Mouse (Mus musculus): ENCODE measurements around the gene Obscn. TPM values are rescaled to one million over a fixed set of nuclear protein-coding genes. Genes with fewer than 3 reads are reported as not detected.

The Obscn gene
- polyA plus RNA-seq, 1 experiment = not detected

DNA sequence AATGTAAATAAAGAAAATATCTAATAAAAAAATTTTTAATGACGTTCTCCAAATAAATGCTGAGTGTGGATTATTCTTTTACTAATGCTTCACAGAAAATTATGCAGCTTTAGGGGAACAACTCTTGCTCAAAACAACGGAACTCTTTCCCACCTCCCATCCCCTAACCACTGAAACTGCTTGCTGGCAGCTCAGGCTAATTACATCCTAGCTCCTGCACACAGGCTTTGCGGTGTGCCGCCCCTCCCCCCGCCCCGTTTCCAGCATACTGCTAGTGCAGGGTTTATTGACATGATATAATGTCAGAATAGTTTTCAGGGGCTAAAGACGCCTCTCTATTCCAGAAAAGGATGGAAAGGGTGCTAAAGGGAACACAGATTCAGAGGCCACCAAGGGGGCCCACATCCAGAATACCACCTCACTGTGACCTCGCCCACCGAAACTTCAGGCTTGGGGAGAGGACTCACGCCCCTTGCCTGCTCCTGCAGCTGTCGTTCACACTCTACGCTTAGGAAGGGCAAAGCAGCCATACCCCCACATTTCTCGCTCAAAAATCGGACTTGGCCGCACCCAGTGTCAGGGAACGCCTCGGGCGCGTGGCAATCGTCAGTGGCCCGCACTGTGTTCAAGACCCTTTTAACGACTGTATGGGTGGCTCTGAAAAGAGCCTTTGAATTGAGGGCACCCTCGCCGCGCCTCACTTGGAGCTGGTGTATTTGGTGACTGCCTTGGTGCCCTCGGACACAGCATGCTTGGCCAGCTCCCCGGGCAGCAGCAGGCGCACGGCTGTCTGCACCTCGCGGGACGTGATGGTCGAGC lies 182.6 kb downstream of the Obscn start:
- Histone ChIP-seq H3K4me1 (ENCODE audit: control insufficient read depth, insufficient read depth, low read length) (0 out of 2 replicates have a peak, but pooled peaks cover 3% of the 10 kb centered on the region), H3K4me3 (ENCODE audit: insufficient read depth, low read length) (peak overlapping the region; percentile 34), H3K27ac (ENCODE audit: insufficient read depth, low read length) (no peak overlapping the region)
- TF ChIP-seq POLR2A (IDR thresholded peaks at IDR 0.05; ENCODE audit: low read depth, low read length) (no peak), CTCF (IDR thresholded peaks at IDR 0.05; ENCODE audit: borderline replicate concordance, insufficient read depth, low read length) (no peak)

DNA sequence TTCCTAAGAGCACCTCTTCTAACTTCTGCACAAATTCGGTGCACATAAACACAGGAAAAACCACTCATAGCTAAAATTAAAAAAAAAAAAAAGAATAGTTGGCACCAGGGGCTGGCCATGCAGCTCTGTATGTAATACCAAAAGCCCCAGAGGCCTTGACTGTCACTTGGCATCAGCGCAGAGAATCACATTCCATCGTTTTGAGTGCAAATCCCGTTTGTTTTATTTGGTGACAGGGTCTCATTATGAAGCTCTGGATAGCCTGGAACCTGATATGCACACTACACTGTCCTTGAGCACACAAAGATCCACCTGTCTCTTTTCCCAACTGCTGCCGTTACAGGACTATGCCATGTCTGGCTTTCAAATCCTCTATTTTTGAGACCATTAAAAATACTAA lies 185.0 kb downstream of the Obscn start:
- no peak overlapping the region for H3K4me3 ChIP-seq (ENCODE audit: insufficient read depth, low read length)
- no peaks in the 10 kb centered on the region for H3K4me1 ChIP-seq (ENCODE audit: control insufficient read depth, insufficient read depth, low read length)
- TF ChIP-seq CTCF (IDR thresholded peaks at IDR 0.05; ENCODE audit: borderline replicate concordance, insufficient read depth, low read length) (no peak), POLR2A (IDR thresholded peaks at IDR 0.05; ENCODE audit: low read depth, low read length) (no peak)
- no peak overlapping the region for H3K27ac ChIP-seq (ENCODE audit: insufficient read depth, low read length)

- H3K27ac ChIP-seq (ENCODE audit: insufficient read depth, low read length) = no peak overlapping the region
- H3K4me3 ChIP-seq (ENCODE audit: insufficient read depth, low read length) = no peak overlapping the region
- TF ChIP-seq POLR2A (IDR thresholded peaks at IDR 0.05; ENCODE audit: low read depth, low read length) (no peak), CTCF (IDR thresholded peaks at IDR 0.05; ENCODE audit: borderline replicate concordance, insufficient read depth, low read length) (no peak)
Measured at GRCm38 (mm10) chr11:58949480-58950431, 186.4 kb downstream of the Obscn start.

DNA sequence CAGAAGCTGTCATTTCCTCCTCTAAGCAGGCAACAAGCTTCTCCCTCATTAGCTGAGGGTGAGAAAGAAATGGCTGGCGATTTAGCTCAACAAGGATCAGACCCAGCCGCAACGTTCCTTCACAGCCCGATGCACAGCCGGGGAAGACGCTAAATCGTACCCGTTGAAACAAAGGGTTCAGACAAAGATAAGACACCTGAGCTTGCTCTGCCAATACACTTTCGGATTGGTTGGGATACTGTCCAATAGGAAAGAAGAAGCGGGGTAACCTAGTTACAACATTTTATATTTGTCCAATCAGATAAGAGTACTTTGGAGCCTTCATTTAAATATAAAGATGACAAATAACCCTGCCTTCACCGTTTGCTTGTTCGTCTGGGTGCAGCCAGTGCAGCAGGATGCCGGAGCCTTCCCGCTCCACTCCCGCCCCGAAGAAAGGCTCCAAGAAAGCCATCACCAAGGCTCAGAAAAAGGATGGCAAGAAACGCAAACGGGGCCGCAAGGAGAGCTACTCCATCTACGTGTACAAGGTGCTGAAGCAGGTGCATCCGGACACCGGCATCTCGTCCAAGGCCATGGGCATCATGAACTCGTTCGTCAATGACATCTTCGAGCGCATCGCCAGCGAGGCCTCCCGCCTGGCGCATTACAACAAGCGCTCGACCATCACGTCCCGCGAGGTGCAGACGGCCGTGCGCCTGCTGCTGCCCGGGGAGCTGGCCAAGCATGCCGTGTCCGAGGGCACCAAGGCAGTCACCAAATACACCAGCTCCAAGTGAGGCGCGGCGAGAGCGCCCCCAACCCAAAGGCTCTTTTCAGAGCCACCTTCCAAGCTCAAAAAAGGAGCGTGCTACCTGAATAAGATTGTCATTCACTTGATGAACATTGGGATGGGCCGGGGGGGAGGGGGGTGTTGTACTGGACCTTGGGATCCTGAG lies 187.4 kb downstream of the Obscn start, which contains the start of gene Hist3h2ba:
TSS of gene Hist3h2ba (plus strand) at position 379 of the 938 bp plus-strand sequence.
- Histone ChIP-seq H3K27ac (ENCODE audit: insufficient read depth, low read length) (no peak within 1 kb of the TSS), H3K4me3 (ENCODE audit: insufficient read depth, low read length) (peak within 1 kb of the TSS; percentile 34), H3K4me1 (ENCODE audit: control insufficient read depth, insufficient read depth, low read length) (no peaks in the 10 kb centered on the region)
- no peak for TF ChIP-seq POLR2A (IDR thresholded peaks at IDR 0.05; ENCODE audit: low read depth, low read length)
- TF ChIP-seq CTCF (IDR thresholded peaks at IDR 0.05; ENCODE audit: borderline replicate concordance, insufficient read depth, low read length) = no peak

More at GRCm38 (mm10) chr11:58949480-58950431, 186.4 kb downstream of the Obscn start:
- H3K4me1 ChIP-seq (ENCODE audit: control insufficient read depth, insufficient read depth, low read length) = no peaks in the 10 kb centered on the region

DNA sequence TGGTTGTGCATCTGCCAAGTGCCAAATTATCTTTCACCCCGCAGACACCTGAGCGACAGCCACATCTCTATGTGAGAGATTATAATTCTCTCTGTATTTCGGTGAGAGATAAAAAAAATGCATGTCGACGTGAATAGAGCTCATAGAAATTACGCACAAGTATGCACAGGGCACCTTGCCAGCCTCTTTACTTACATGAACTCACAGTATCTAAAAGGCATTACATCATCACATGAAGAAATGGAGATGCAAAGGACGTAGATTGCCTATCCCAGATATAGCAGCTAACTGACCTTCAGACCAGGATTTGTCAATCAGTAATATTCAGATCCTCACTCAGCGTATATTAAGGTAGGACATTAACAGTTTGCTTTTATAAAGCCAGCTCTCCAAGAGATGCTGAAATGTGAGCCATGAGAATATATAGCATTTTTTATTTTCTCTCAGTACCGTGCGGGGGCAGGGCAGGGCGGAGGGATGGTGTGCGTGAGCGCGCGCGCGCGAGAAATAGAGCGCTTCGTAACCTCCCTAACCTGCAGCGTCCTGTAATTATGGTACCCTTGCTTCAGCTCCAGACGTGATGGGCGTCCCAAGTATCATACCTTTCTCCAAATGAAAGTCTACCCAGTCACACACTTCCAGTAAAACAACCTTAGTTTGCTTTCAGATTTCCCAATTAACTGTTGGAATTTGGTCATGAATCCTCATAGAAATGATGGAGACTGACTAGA lies 188.2 kb downstream of the Obscn start:
- H3K27ac ChIP-seq (ENCODE audit: insufficient read depth, low read length) = no peak overlapping the region
- no peak for TF ChIP-seq POLR2A (IDR thresholded peaks at IDR 0.05; ENCODE audit: low read depth, low read length)
- TF ChIP-seq CTCF (IDR thresholded peaks at IDR 0.05; ENCODE audit: borderline replicate concordance, insufficient read depth, low read length) = no peak
- peak overlapping the region; percentile 34 for H3K4me3 ChIP-seq (ENCODE audit: insufficient read depth, low read length)

GRCm38 (mm10) chr11:58947306-58947705 lies 188.9 kb downstream of the Obscn start:
- TF ChIP-seq CTCF (IDR thresholded peaks at IDR 0.05; ENCODE audit: borderline replicate concordance, insufficient read depth, low read length) (no peak), POLR2A (IDR thresholded peaks at IDR 0.05; ENCODE audit: low read depth, low read length) (no peak)
- H3K4me3 ChIP-seq (ENCODE audit: insufficient read depth, low read length) = no peak overlapping the region
- H3K4me1 ChIP-seq (ENCODE audit: control insufficient read depth, insufficient read depth, low read length) = no peaks in the 10 kb centered on the region
- H3K27ac ChIP-seq (ENCODE audit: insufficient read depth, low read length) = no peak overlapping the region

More for the DNA sequence above, 188.2 kb downstream of the Obscn start:
- H3K4me1 ChIP-seq (ENCODE audit: control insufficient read depth, insufficient read depth, low read length) = no peaks in the 10 kb centered on the region

Other genes starting within 250 kb of the Obscn start
- 4.1 and 6.2 TPM in 2 replicates for gene Zfp39, start 232.2 kb downstream of the Obscn start, polyA plus RNA-seq (2011; ENCODE audit: insufficient read length, low read depth, missing spikeins)
- not detected in 2 replicates for gene Btnl10, start 218.5 kb downstream of the Obscn start, polyA plus RNA-seq (2011; ENCODE audit: insufficient read length, low read depth, missing spikeins)
- 91.5 and 99.2 TPM in 2 replicates for gene Rnf187, start 197.5 kb downstream of the Obscn start, polyA plus RNA-seq (2011; ENCODE audit: insufficient read length, low read depth, missing spikeins)
- gene Hist3h2ba, start 187.5 kb downstream of the Obscn start, polyA plus RNA-seq (2011; ENCODE audit: insufficient read length, low read depth, missing spikeins) = not detected in 2 replicates
- 9.7 and 12.5 TPM in 2 replicates for gene Hist3h2a, start 181.7 kb downstream of the Obscn start, polyA plus RNA-seq (2011; ENCODE audit: insufficient read length, low read depth, missing spikeins)
- gene Trim17, start 181.7 kb downstream of the Obscn start, polyA plus RNA-seq (2011; ENCODE audit: insufficient read length, low read depth, missing spikeins) = not detected in 2 replicates
- gene Trim11, start 158.3 kb downstream of the Obscn start, polyA plus RNA-seq (2011; ENCODE audit: insufficient read length, low read depth, missing spikeins) = 17.5 and 20.1 TPM in 2 replicates
- gene Iba57, start 27.3 kb upstream of the Obscn start, polyA plus RNA-seq (2011; ENCODE audit: insufficient read length, low read depth, missing spikeins) = 2.1 and 2.4 TPM in 2 replicates
- gene Gjc2, start 46.8 kb upstream of the Obscn start, polyA plus RNA-seq (2011; ENCODE audit: insufficient read length, low read depth, missing spikeins) = 0.25 and 0.30 TPM in 2 replicates
- gene Guk1, start 55.8 kb upstream of the Obscn start, polyA plus RNA-seq (2011; ENCODE audit: insufficient read length, low read depth, missing spikeins) = 43.1 and 46.4 TPM in 2 replicates
- gene Mrpl55, start 66.1 kb upstream of the Obscn start, polyA plus RNA-seq (2011; ENCODE audit: insufficient read length, low read depth, missing spikeins) = 28.3 and 32.5 TPM in 2 replicates
- gene 2310033P09Rik, start 71.9 kb upstream of the Obscn start, polyA plus RNA-seq (2011; ENCODE audit: insufficient read length, low read depth, missing spikeins) = 7.2 and 7.7 TPM in 2 replicates
- gene Arf1, start 91.9 kb upstream of the Obscn start, polyA plus RNA-seq (2011; ENCODE audit: insufficient read length, low read depth, missing spikeins) = 412 and 414 TPM in 2 replicates
- gene Wnt3a, start 154.3 kb upstream of the Obscn start, polyA plus RNA-seq (2011; ENCODE audit: insufficient read length, low read depth, missing spikeins) = not detected in 2 replicates
- gene Wnt9a, start 170.5 kb upstream of the Obscn start, polyA plus RNA-seq (2011; ENCODE audit: insufficient read length, low read depth, missing spikeins) = 7.5 and 7.6 TPM in 2 replicates
- not detected in 2 replicates for gene Prss38, start 239.3 kb upstream of the Obscn start, polyA plus RNA-seq (2011; ENCODE audit: insufficient read length, low read depth, missing spikeins)

Measured in embryonic fibroblast, embryonic 13.5 days (primary cell).